Mouse (Mus musculus) liver, embryonic 14.5 days (tissue): ENCODE measurements around the gene Nme1.

ENCODE experiments used
- CTCF ChIP-seq: IDR thresholded peaks from 2 replicates; pipeline ENCODE4 v1.5.1; 2016; ENCODE audit warnings: antibody characterized with exemption, low read depth, control low read depth
- EP300 ChIP-seq: IDR thresholded peaks from 2 replicates; pipeline ENCODE4 v1.6.1; 2016; ENCODE audit warnings: antibody characterized with exemption, low read depth

DNA sequence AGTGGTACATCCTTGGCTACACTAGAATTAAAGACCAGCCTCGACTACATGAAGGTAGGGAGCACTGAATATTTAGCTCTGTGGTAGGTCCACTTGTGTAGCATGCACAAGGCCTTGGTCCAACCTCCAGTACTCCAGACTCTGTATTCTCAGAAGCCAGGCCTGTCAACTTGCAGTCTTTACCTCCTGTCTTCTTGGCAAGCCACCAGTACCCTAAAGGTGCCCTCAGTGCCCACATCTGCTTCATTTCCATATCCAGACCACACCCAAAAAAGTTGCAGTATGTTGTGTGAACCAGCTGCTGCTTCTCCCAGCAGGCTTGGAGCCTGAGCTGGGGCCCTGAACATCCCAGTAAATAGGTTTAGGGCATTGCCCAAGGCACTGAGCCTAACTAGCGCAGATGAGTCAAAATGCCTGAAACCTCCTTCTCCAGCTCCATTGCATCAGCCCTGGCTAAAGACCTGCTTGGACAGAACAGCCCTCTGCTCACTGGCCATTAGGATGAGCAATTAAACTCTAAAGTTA lies 11.2 kb downstream of the Nme1 start:
- TF ChIP-seq CTCF (no peak), EP300 (no peak)
